Mouse (Mus musculus): Measurements from ENCODE around the gene Pde3a.

Gene Pde3a

GRCm38 (mm10) chr6:141267888-141268570 lies 19.0 kb downstream of the Pde3a start:
- peak; percentile 52 for DNase-seq (ENCODE audit: low read depth)

- no peak for DNase-seq (ENCODE audit: low read depth)
Measured at GRCm38 (mm10) chr6:141268871-141269270, 19.8 kb downstream of the Pde3a start.

- DNase-seq (ENCODE audit: low read depth): no peak
Measured at GRCm38 (mm10) chr6:141271133-141271532, 22.1 kb downstream of the Pde3a start.

GRCm38 (mm10) chr6:141271579-141271978 lies 22.5 kb downstream of the Pde3a start:
- no peak for DNase-seq (ENCODE audit: low read depth)

- no peak for DNase-seq (ENCODE audit: low read depth)
Measured at GRCm38 (mm10) chr6:141273685-141274084, 24.6 kb downstream of the Pde3a start.

- no peak for DNase-seq (ENCODE audit: low read depth)
Measured at GRCm38 (mm10) chr6:141281685-141282084, 32.6 kb downstream of the Pde3a start.

GRCm38 (mm10) chr6:141282796-141283195 lies 33.7 kb downstream of the Pde3a start:
- no peak for DNase-seq (ENCODE audit: low read depth)

GRCm38 (mm10) chr6:141291195-141291594 lies 42.1 kb downstream of the Pde3a start:
- no peak for DNase-seq (ENCODE audit: low read depth)

- no peak for DNase-seq (ENCODE audit: low read depth)
Measured at GRCm38 (mm10) chr6:141292826-141293459, 43.9 kb downstream of the Pde3a start.

GRCm38 (mm10) chr6:141293460-141293853 lies 44.4 kb downstream of the Pde3a start:
- DNase-seq (ENCODE audit: low read depth): no peak

- DNase-seq (ENCODE audit: low read depth): no peak
Measured at GRCm38 (mm10) chr6:141295264-141295663, 46.2 kb downstream of the Pde3a start.

- DNase-seq (ENCODE audit: low read depth): no peak
Measured at GRCm38 (mm10) chr6:141301750-141302748, 53.0 kb downstream of the Pde3a start.

- no peak for DNase-seq (ENCODE audit: low read depth)
Measured at GRCm38 (mm10) chr6:141302842-141303241, 53.8 kb downstream of the Pde3a start.

GRCm38 (mm10) chr6:141307326-141307725 lies 58.3 kb downstream of the Pde3a start:
- no peak for DNase-seq (ENCODE audit: low read depth)

GRCm38 (mm10) chr6:141308451-141308850 lies 59.4 kb downstream of the Pde3a start:
- DNase-seq (ENCODE audit: low read depth): peak; percentile 19

GRCm38 (mm10) chr6:141309872-141310271 lies 60.8 kb downstream of the Pde3a start:
- peak; percentile 14 for DNase-seq (ENCODE audit: low read depth)

- DNase-seq (ENCODE audit: low read depth): no peak
Measured at GRCm38 (mm10) chr6:141310351-141310750, 61.3 kb downstream of the Pde3a start.

GRCm38 (mm10) chr6:141311615-141312014 lies 62.5 kb downstream of the Pde3a start:
- no peak for DNase-seq (ENCODE audit: low read depth)

GRCm38 (mm10) chr6:141313112-141313511 lies 64.0 kb downstream of the Pde3a start:
- no peak for DNase-seq (ENCODE audit: low read depth)

- no peak for DNase-seq (ENCODE audit: low read depth)
Measured at GRCm38 (mm10) chr6:141318440-141318839, 69.4 kb downstream of the Pde3a start.

- DNase-seq (ENCODE audit: low read depth): no peak
Measured at GRCm38 (mm10) chr6:141321253-141321652, 72.2 kb downstream of the Pde3a start.

- DNase-seq (ENCODE audit: low read depth): no peak
Measured at GRCm38 (mm10) chr6:141322961-141323360, 73.9 kb downstream of the Pde3a start.

Data from NIH3T3 (cell line).